Mouse (Mus musculus) thymus, adult 2 months (tissue): Measurements from ENCODE around the gene Sox6. TPM values are rescaled to one million over a fixed set of nuclear protein-coding genes. Genes with fewer than 3 reads are reported as not detected.

ENCODE experiments used
- DNase-seq: peaks from one replicate; pipeline ENCODE4 v3.0.0; 2021
- H3K27ac ChIP-seq: fragments of 200-500 bp; 2 replicates; pipeline ENCODE4 v1.5.1; 2012; ENCODE audit warnings: low read length, control low read depth; ENCODE audit not compliant: control insufficient read depth, insufficient read depth
- H3K27me3 ChIP-seq: fragments of 200-500 bp; 2 replicates; pipeline ENCODE4 v1.6.1; 2012; ENCODE audit warnings: mild to moderate bottlenecking, low read length, moderate library complexity, mixed read lengths; ENCODE audit not compliant: control insufficient read depth, insufficient read depth
- H3K36me3 ChIP-seq: fragments of 200-500 bp; 2 replicates; pipeline ENCODE4 v1.6.1; 2012; ENCODE audit warnings: mild to moderate bottlenecking, low read length, moderate library complexity; ENCODE audit not compliant: control insufficient read depth, insufficient read depth
- H3K4me1 ChIP-seq: fragments of 200-500 bp; replicated peaks from 2 replicates; pipeline ENCODE4 v1.6.1; 2012; ENCODE audit warnings: low read length; ENCODE audit not compliant: control insufficient read depth, insufficient read depth
- H3K4me3 ChIP-seq: fragments of 200-500 bp; 2 replicates; pipeline ENCODE4 v1.5.1; 2012; ENCODE audit warnings: mild to moderate bottlenecking, low read length, control low read depth, moderate library complexity; ENCODE audit not compliant: control insufficient read depth, insufficient read depth
- CTCF ChIP-seq: fragments of 200-500 bp; IDR thresholded peaks from 2 replicates; pipeline ENCODE4 v1.5.1; 2012; ENCODE audit warnings: mild to moderate bottlenecking, control low read depth, low read length, moderate library complexity, borderline replicate concordance; ENCODE audit not compliant: control insufficient read depth, poor library complexity, insufficient read depth; ENCODE audit errors: extremely low read depth
- POLR2A ChIP-seq: fragments of 200-500 bp; IDR thresholded peaks from 2 replicates; pipeline ENCODE4 v1.6.1; 2012; ENCODE audit warnings: mild to moderate bottlenecking, low read length, control low read depth, moderate library complexity; ENCODE audit not compliant: control insufficient read depth, poor library complexity, insufficient read depth; ENCODE audit errors: extremely low read depth
- WGBS: fragments of 180-500 bp; shearing (Covaris S2); methylation state at CpG from one replicate; pipeline ENCODE4 v1.1.7; 2018; 5-methylcytosine and 5-hydroxymethylcytosine counted together
- polyA plus RNA-seq: library from polyadenylated mRNA; depleted of rRNA; stranded (reverse); fragments of >200 nt; gene quantifications from 2 replicates; pipeline ENCODE4 v1.2.3, GENCODE M21; 2012

Gene Sox6
- polyA plus RNA-seq, 1 experiment = 2.1 TPM

DNA sequence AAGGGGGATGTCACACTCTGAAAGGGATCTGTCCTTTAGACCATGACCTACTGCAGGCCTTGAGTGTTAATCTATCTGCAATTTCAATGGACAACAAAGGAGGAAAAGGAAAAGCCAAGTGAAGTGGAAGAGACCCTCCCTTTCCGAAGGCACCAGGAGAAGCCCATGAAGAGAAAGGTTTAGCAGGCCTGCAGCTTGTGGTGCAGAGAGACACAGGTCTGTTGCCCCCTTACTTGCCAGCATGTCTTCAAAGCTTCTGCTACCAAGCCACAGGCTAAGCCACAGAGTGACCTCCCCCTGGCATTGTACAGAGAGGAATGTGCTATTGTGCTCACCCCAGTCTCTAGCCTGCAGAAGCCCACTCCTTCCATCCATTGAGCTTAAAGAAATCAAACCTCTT, 135.2 kb downstream of the Sox6 start:
- Histone ChIP-seq H3K36me3 (no peaks in the 10 kb centered on the region), H3K27ac (no peak overlapping the region), H3K27me3 (no peaks in the 10 kb centered on the region), H3K4me3 (no peak overlapping the region), H3K4me1 (no peaks in the 10 kb centered on the region)
- WGBS = 94% methylated on average over 1 of the region's 1 CpGs
- no peak for DNase-seq
- TF ChIP-seq POLR2A = no peak
- no peak for TF ChIP-seq CTCF

DNA sequence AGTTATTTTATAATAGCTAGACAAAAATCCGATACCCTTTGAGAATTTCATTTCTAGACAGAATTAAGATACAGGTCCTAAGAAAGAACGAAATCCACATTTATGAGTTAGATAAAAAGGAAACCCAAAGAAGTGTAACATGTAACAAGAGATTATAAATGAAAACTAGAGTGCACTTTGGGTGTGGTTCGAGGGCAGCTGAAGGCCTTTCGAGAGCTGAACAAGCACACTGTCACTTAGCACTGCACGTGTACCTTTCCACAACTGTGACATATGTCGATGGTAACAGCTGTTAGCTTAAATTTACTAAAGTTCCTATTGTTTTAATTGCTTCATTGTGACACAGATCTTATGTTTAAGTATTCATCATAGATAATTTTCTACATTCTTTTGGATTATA, 142.8 kb downstream of the Sox6 start:
- no peak for TF ChIP-seq CTCF
- no peak for TF ChIP-seq POLR2A
- no peak for DNase-seq
- no peaks in the 10 kb centered on the region for H3K36me3 ChIP-seq
- no peaks in the 10 kb centered on the region for H3K4me1 ChIP-seq
- no peaks in the 10 kb centered on the region for H3K27me3 ChIP-seq
- WGBS = 91% methylated on average over 6 of the region's 6 CpGs
- no peak overlapping the region for H3K27ac ChIP-seq
- H3K4me3 ChIP-seq = no peak overlapping the region

DNA sequence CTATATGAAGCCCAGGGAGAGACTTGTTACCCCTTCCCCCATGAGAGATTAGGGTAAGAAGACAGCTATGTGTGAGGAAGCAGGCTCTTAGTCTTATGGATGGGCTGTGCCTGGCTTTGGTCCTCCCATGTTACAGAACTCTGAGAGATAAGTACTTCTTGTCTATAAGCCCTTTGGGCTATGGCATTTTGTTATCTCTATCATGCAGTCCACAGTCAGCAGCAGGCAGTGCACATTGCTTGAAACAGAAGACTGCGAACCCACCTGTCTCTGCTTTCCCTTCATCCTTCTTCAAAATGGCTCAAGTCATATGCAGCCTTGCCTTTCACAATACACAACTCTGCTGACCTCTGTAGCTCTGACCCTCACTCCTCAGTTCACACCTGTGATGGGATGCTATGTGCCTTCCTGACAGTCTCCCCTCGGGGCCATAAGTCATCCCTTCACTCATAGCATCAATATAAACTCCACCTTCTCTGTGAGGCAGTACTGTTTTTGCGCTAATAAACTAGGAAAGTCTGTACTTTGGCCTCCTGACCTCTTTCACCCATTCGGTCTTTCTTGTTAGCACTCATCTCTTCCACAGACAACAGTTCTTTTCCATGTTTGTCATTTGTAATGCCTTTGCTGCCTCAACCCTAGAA, 143.4 kb downstream of the Sox6 start:
- WGBS = 92% methylated on average over 4 of the region's 4 CpGs
- DNase-seq = no peak
- TF ChIP-seq POLR2A (no peak), CTCF (no peak)
- Histone ChIP-seq H3K27ac (no peak overlapping the region), H3K36me3 (no peaks in the 10 kb centered on the region), H3K27me3 (no peaks in the 10 kb centered on the region), H3K4me3 (no peak overlapping the region), H3K4me1 (no peaks in the 10 kb centered on the region)

DNA sequence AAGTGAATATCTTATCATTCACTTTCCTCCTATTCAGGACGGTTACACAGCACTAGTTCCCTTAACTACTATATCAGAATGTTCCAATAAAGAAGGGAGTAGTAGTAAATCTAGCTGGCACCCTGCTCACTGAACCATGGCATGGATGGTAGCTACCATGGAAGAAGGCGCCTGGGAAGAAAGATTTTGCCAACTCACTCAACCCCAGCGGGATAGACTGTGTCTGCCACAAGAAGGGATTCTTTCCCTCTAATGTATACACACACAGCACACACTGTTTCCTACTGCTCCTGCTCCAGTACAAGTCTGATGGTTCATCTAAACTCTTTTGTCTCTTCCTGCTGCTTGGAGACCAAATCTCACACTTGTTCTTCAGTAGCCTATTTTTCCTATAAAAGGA, 147.1 kb downstream of the Sox6 start:
- WGBS = 97% methylated on average over 3 of the region's 3 CpGs
- TF ChIP-seq POLR2A (no peak), CTCF (no peak)
- no peak for DNase-seq
- Histone ChIP-seq H3K36me3 (no peaks in the 10 kb centered on the region), H3K27ac (no peak overlapping the region), H3K27me3 (no peaks in the 10 kb centered on the region), H3K4me3 (no peak overlapping the region), H3K4me1 (no peaks in the 10 kb centered on the region)

DNA sequence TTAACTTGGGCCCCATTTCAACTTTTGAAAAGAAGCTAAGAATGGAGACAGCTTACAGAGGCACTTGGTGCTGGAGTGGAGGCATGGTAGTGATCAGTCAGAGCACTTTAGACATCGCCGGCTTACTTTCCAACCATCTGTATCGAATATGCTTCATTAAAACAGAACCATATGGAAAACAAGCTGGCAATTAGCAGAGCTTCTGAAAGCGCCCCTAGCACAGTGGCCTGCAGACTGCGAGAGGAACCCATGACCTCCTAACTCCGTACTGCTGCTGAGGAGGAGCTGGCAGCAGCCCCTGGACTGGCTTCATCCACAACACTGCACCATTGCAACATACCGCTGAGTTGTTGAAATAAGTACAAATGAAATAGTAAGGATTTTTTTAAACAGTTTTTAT, 148.7 kb downstream of the Sox6 start:
- no peaks in the 10 kb centered on the region for H3K27me3 ChIP-seq
- WGBS = 96% methylated on average over 7 of the region's 7 CpGs
- DNase-seq = no peak

DNA sequence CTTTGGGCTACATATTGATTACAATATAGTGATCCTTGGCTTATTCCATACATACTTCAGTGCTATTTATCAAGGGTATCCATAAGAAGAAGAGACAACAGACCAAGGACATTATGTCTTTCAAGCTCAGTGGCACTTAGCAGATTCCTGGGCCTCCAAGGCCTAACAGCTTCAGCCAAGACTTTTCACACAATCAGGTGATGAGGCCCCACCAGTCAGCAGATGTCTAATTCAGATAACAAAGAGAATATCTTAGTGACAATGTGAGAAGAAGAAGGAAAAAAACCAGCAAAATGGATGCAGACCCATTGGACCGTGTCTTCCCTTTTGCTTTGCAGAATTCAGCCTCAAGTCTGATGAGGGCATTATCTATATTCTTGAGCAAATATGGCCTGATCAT, 150.0 kb downstream of the Sox6 start:
- WGBS = 98% methylated on average over 1 of the region's 1 CpGs
- no peaks in the 10 kb centered on the region for H3K4me1 ChIP-seq
- H3K27ac ChIP-seq = no peak overlapping the region
- H3K27me3 ChIP-seq = no peaks in the 10 kb centered on the region
- DNase-seq = no peak
- TF ChIP-seq POLR2A (no peak), CTCF (no peak)
- no peak overlapping the region for H3K4me3 ChIP-seq
- no peaks in the 10 kb centered on the region for H3K36me3 ChIP-seq

More for the DNA sequence above, 148.7 kb downstream of the Sox6 start:
- TF ChIP-seq CTCF (no peak), POLR2A (no peak)
- no peak overlapping the region for H3K27ac ChIP-seq
- no peaks in the 10 kb centered on the region for H3K36me3 ChIP-seq
- H3K4me1 ChIP-seq = no peaks in the 10 kb centered on the region
- H3K4me3 ChIP-seq = no peak overlapping the region

DNA sequence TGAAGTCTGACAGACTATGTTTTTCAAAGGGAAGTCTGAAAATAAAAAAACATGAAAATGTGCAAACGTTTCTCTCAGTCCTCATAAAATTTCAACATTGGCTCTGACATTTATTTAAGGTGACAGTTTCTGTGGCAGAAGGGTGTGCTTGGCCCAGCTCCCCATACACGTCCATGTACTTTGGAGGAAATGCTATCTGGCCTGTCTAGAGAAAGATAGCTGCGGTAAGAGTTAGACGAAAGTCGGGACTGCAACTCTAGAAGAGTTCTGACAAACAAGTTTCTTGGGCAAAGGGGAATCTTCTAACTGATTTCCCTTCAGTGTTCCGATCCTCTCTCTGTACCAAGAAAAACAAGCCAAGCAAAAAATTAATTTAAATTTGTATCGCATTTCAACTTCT, 150.5 kb downstream of the Sox6 start:
- TF ChIP-seq POLR2A = no peak
- TF ChIP-seq CTCF = no peak
- no peaks in the 10 kb centered on the region for H3K27me3 ChIP-seq
- H3K4me3 ChIP-seq = no peak overlapping the region
- no peak for DNase-seq
- 83% methylated on average over 7 of the region's 7 CpGs for WGBS
- H3K4me1 ChIP-seq = no peaks in the 10 kb centered on the region
- no peak overlapping the region for H3K27ac ChIP-seq
- H3K36me3 ChIP-seq = no peaks in the 10 kb centered on the region
